Mouse (Mus musculus): Measurements from ENCODE around the gene Ski.

DNA sequence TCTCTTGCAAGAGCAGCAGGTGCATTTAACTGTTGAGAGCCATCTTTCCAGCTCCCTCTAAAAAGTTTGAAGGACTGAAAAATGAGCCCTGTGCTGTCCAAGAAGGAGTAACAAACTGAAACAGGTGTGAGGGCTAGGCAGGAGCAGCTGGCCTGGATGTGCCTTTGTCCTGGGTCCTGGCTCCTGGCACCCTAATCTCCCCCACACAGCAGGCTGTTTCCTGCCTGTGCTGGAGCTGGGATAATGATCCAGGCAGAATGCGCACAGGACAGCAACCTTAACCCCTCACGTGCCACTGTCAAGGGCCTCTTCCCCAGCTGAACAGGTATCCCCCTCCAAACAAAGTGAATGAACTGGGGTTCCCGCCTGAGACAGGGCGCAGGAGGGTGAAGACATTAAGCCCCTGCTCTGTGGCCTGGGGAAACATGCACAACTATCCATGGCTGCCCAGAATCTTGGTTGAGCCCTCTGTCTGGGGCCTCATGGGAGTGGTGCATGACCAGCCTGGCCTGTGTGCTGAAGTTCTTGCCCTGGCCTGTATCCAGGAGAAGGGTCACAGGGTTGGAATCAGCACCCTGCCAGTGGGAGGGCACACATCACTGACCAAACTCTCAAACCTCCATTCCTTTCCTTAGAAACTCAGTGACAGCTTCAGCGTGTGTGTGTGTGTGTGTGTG, 86.3 kb downstream of the Ski start:
- TF ChIP-seq POLR2A (IDR thresholded peaks at IDR 0.05; ENCODE audit: borderline replicate concordance, extremely low read depth, insufficient read depth, insufficient read length, poor library complexity, severe bottlenecking) (no peak), CTCF (IDR thresholded peaks at IDR 0.05; ENCODE audit: borderline replicate concordance, extremely low read depth, insufficient read depth, insufficient read length) (no peak)
